Mouse (Mus musculus): ENCODE measurements around the gene Stxbp2. TPM values are rescaled to one million over a fixed set of nuclear protein-coding genes. Genes with fewer than 3 reads are reported as not detected.
"Not testable (repeated sequence)": the region's sequence is repeated elsewhere in the genome, so short reads cannot be mapped to it uniquely, and the experiment has no call there.

Gene Stxbp2
- polyA plus RNA-seq (2015; fragmentation: Nextera tagmentation; extraction: Ambion mirVana), result 87.1 and 94.2 TPM in 2 replicates

DNA sequence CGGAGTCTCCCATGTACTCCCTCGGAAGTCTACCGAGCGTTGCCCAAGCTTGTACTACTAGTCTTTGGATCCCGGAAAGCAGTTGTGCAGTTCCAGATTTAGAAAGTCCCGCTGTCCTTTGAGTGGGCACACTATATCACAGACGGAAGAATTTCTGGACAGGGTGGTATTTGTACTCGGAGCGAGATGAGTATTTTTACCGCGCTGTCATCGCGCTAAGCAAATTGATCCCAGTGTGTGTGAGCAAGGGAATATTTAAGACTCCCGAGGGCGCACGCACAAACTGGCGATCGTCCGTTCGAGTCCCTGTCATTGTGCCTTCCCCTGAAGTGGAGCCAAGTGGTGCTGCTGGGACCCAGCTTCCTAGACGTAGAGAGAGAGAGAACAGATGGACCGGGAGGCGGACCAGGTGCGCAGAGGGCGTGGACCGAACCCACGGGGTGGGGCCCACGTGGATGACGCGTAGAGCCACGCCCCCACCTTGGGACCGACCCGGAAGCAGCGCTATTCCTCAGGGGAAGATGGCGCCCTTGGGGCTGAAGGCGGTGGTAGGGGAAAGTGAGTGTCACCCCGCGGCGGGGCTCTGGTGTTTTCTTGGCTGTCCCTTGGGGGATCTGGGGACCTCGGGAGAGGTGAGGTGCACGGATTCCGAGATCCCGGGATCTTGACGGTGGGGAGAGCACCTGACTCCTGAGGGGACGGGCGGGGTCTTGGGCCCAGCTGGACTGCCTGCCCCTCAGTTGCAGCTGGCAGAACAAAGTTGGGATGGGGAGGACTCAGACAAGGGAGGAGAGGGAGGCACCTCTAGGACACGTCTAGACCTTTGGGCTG is at the start of gene Stxbp2:
Gene Stxbp2 (plus strand): TSS at position 309 of the 831 bp plus-strand sequence.
- peak within 1 kb of the TSS; percentile 81 for H3K4me2 ChIP-seq (replicated peaks; ENCODE audit: low read depth, low read length)
- TF ChIP-seq EP300 (IDR thresholded peaks at IDR 0.05), result no peak
- peak; percentile 25 for TF ChIP-seq CTCF (IDR thresholded peaks at IDR 0.05)
- no peaks in the 10 kb centered on the region for H3K27me3 ChIP-seq (replicated peaks; ENCODE audit: insufficient read depth, low read length)
- DNase-seq (ENCODE audit: low spot score) (peak; percentile 89), ATAC-seq (peak; percentile 96)
- peak within 1 kb of the TSS; percentile 68 for H3K4me3 ChIP-seq (ENCODE audit: low read depth, low read length)
- peaks cover 3% of the 10 kb centered on the region; the same call in 1 of the 2 replicates for H3K4me1 ChIP-seq (ENCODE audit: insufficient read depth, low read depth, low read length)
- no peaks in the 10 kb centered on the region for H3K9me3 ChIP-seq (ENCODE audit: low read length)
- 3% methylated on average over 45 of the region's 47 CpGs for WGBS
- peak within 1 kb of the TSS; percentile 62 for H3K9ac ChIP-seq (replicated peaks; ENCODE audit: low read depth)
- H3K27ac ChIP-seq (ENCODE audit: low read length), result peak within 1 kb of the TSS; percentile 69
- no peaks in the 10 kb centered on the region; the same call in 1 of the 2 replicates for H3K36me3 ChIP-seq (ENCODE audit: insufficient read depth, low read length)

DNA sequence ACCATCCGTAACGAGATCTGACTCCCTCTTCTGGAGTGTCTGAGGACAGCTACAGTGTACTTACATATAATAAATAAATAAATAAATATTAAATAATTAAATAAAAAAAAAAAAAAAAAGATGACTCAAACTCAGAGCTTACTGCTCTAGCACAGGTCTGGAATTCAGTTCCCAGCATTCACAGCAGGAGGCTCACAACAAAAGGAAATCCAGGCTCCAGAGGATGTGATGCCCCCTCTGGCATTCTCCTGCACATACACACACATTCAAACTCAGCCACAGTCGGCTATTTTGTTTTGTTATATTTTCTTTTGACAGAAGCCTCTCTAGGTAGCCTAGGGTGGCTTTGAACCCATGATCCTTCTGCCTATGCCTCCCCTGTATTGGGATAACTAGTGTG is 48.8 kb upstream of the Stxbp2 start:
- H3K27ac ChIP-seq (ENCODE audit: low read length); H3K9me3 ChIP-seq (ENCODE audit: low read length); H3K4me3 ChIP-seq (ENCODE audit: low read depth, low read length); H3K36me3 ChIP-seq (ENCODE audit: insufficient read depth, low read length); H3K27me3 ChIP-seq (replicated peaks; ENCODE audit: insufficient read depth, low read length); ATAC-seq; DNase-seq (ENCODE audit: low spot score); H3K9ac ChIP-seq (replicated peaks; ENCODE audit: low read depth); H3K4me2 ChIP-seq (replicated peaks; ENCODE audit: low read depth, low read length); H3K4me1 ChIP-seq (ENCODE audit: insufficient read depth, low read depth, low read length): not testable (repeated sequence)
- WGBS, result 90% methylated on average over 1 of the region's 3 CpGs

DNA sequence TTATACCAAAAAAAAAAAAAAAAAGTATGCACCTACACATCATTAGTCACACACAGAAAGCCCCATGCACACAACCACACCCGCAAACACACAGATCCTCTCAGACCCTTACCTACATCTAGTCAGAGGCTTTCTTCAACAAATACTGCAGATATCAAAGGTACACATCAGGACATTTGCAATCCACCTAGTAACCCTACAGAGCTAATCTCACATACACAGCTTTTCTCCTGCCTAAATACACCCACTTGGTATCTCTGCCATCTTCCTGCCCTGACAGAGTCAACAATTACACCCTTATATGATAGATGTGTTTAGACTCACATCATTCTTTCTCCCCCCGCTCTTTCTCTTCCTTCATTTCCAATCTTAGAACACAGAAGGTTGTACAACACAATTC is 44.3 kb upstream of the Stxbp2 start:
- no peak overlapping the region for H3K4me3 ChIP-seq (ENCODE audit: low read depth, low read length)
- WGBS, result 76% methylated on average over 2 of the region's 2 CpGs
- H3K4me2 ChIP-seq (replicated peaks; ENCODE audit: low read depth, low read length), result no peak overlapping the region
- H3K4me1 ChIP-seq (ENCODE audit: insufficient read depth, low read depth, low read length), result no peaks in the 10 kb centered on the region
- no peaks in the 10 kb centered on the region for H3K9me3 ChIP-seq (ENCODE audit: low read length)
- H3K27me3 ChIP-seq (replicated peaks; ENCODE audit: insufficient read depth, low read length), result peaks cover 5% of the 10 kb centered on the region; the same call in 1 of the 2 replicates
- no peak for ATAC-seq
- H3K27ac ChIP-seq (ENCODE audit: low read length), result no peak overlapping the region
- no peak for DNase-seq (ENCODE audit: low spot score)
- no peaks in the 10 kb centered on the region for H3K36me3 ChIP-seq (ENCODE audit: insufficient read depth, low read length)
- no peak overlapping the region for H3K9ac ChIP-seq (replicated peaks; ENCODE audit: low read depth)
- TF ChIP-seq EP300 (IDR thresholded peaks at IDR 0.05) (no peak), CTCF (IDR thresholded peaks at IDR 0.05) (no peak)

GRCm38 (mm10) chr8:3586993-3587390 is 43.8 kb upstream of the Stxbp2 start, which contains the start of gene Camsap3:
Gene Camsap3 (plus strand): TSS chr8:3587293.
- no peaks in the 10 kb centered on the region for H3K9me3 ChIP-seq (ENCODE audit: low read length)
- H3K27me3 ChIP-seq (replicated peaks; ENCODE audit: insufficient read depth, low read length), result peaks cover 5% of the 10 kb centered on the region; the same call in 1 of the 2 replicates
- no peaks in the 10 kb centered on the region for H3K4me1 ChIP-seq (ENCODE audit: insufficient read depth, low read depth, low read length)
- no peak for ATAC-seq
- peak within 1 kb of the TSS; percentile 77 for H3K27ac ChIP-seq (ENCODE audit: low read length)
- peak within 1 kb of the TSS; percentile 85 for H3K4me2 ChIP-seq (replicated peaks; ENCODE audit: low read depth, low read length)
- H3K36me3 ChIP-seq (ENCODE audit: insufficient read depth, low read length), result no peaks in the 10 kb centered on the region
- peak within 1 kb of the TSS; percentile 62 for H3K4me3 ChIP-seq (ENCODE audit: low read depth, low read length)
- DNase-seq (ENCODE audit: low spot score), result no peak
- TF ChIP-seq EP300 (IDR thresholded peaks at IDR 0.05) (no peak), CTCF (IDR thresholded peaks at IDR 0.05) (no peak)
- H3K9ac ChIP-seq (replicated peaks; ENCODE audit: low read depth), result peak within 1 kb of the TSS; percentile 51
- WGBS, result 0% methylated on average over 4 of the region's 7 CpGs

- ATAC-seq, result peak; percentile 90
Measured at GRCm38 (mm10) chr8:3587391-3588257, 43.1 kb upstream of the Stxbp2 start.

GRCm38 (mm10) chr8:3588258-3588633 is 42.5 kb upstream of the Stxbp2 start:
- DNase-seq (ENCODE audit: low spot score) (no peak), ATAC-seq (peak; percentile 27)
- Histone ChIP-seq H3K27me3 (replicated peaks; ENCODE audit: insufficient read depth, low read length) (peaks cover 5% of the 10 kb centered on the region; the same call in 1 of the 2 replicates), H3K9ac (replicated peaks; ENCODE audit: low read depth) (peak overlapping the region; percentile 51), H3K9me3 (ENCODE audit: low read length) (no peaks in the 10 kb centered on the region), H3K4me3 (ENCODE audit: low read depth, low read length) (peak overlapping the region; percentile 62), H3K27ac (ENCODE audit: low read length) (peak overlapping the region; percentile 77; the same call in 1 of the 2 replicates), H3K4me2 (replicated peaks; ENCODE audit: low read depth, low read length) (peak overlapping the region; percentile 85), H3K36me3 (ENCODE audit: insufficient read depth, low read length) (no peaks in the 10 kb centered on the region), H3K4me1 (ENCODE audit: insufficient read depth, low read depth, low read length) (no peaks in the 10 kb centered on the region)
- 5% methylated on average over 11 of the region's 11 CpGs for WGBS
- TF ChIP-seq CTCF (IDR thresholded peaks at IDR 0.05), result no peak
- TF ChIP-seq EP300 (IDR thresholded peaks at IDR 0.05), result no peak

More at GRCm38 (mm10) chr8:3587391-3588257, 43.1 kb upstream of the Stxbp2 start:
- peak; percentile 78 for DNase-seq (ENCODE audit: low spot score)
- peaks cover 5% of the 10 kb centered on the region; the same call in 1 of the 2 replicates for H3K27me3 ChIP-seq (replicated peaks; ENCODE audit: insufficient read depth, low read length)
- H3K27ac ChIP-seq (ENCODE audit: low read length), result peak overlapping the region; percentile 77
- no peaks in the 10 kb centered on the region for H3K36me3 ChIP-seq (ENCODE audit: insufficient read depth, low read length)
- 2% methylated on average over 75 of the region's 77 CpGs for WGBS
- peak overlapping the region; percentile 85 for H3K4me2 ChIP-seq (replicated peaks; ENCODE audit: low read depth, low read length)
- peak overlapping the region; percentile 51 for H3K9ac ChIP-seq (replicated peaks; ENCODE audit: low read depth)
- TF ChIP-seq CTCF (IDR thresholded peaks at IDR 0.05) (no peak), EP300 (IDR thresholded peaks at IDR 0.05) (no peak)
- peak overlapping the region; percentile 62 for H3K4me3 ChIP-seq (ENCODE audit: low read depth, low read length)
- no peaks in the 10 kb centered on the region for H3K9me3 ChIP-seq (ENCODE audit: low read length)
- no peaks in the 10 kb centered on the region for H3K4me1 ChIP-seq (ENCODE audit: insufficient read depth, low read depth, low read length)

All from lung, postnatal 0 days (tissue).